Mouse (Mus musculus) macrophage (primary cell): Measurements from ENCODE around the gene Dcaf8. TPM values are rescaled to one million over a fixed set of nuclear protein-coding genes. Genes with fewer than 3 reads are reported as not detected.
"Not testable (repeated sequence)": the region's sequence is repeated elsewhere in the genome, so short reads cannot be mapped to it uniquely, and the experiment has no call there.

ENCODE experiments used
- H3K27ac ChIP-seq: fragments of 350-480 bp; formaldehyde crosslinking; 2 replicates; pipeline ENCODE4 v1.9.0; 2021
- H3K36me3 ChIP-seq: fragments of 350-480 bp; formaldehyde crosslinking; 2 replicates; pipeline ENCODE4 v1.9.0; 2021; ENCODE audit errors: inconsistent target
- H3K4me3 ChIP-seq: fragments of 350-480 bp; formaldehyde crosslinking; 2 replicates; pipeline ENCODE4 v1.9.0; 2021; ENCODE audit errors: inconsistent target
- H3K79me2 ChIP-seq: fragments of 350-480 bp; formaldehyde crosslinking; 2 replicates; pipeline ENCODE4 v1.9.0; 2021; ENCODE audit errors: inconsistent target
- WGBS: methylation state at CpG from one replicate; pipeline ENCODE4 v1.1.7; 2026; ENCODE audit warnings: inconsistent platforms; ENCODE audit not compliant: missing documents; 5-methylcytosine and 5-hydroxymethylcytosine counted together
- polyA plus RNA-seq: library from polyadenylated mRNA; stranded (reverse); fragments of 250-400 nt; gene quantifications from 3 replicates; pipeline ENCODE4 v1.2.4, GENCODE M21; 2018; ENCODE audit warnings: inconsistent platforms

Gene Dcaf8
- polyA plus RNA-seq, 1 experiment from 2014 or later: 68.0 TPM

DNA sequence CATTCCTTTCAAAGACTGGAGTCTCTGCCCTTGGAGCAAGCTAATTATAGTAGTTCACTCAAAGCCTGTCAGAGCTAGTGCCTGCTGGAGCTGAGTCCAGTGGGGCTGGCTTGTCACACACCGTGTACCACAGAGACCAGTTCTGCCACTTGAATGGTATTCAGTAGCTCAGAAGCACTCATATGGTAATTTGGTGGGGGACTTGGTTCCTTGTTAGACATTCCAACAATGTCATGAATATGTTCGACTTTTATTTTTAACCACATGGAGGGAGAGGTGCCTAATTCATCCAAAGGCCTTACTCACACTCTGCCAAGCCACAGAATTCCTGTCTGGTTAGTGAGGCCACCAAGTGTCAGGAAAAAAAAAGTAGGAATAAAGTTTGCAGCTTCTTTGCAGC, 94.5 kb downstream of the Dcaf8 start:
- Histone ChIP-seq H3K4me3 (no peak overlapping the region), H3K36me3 (no peaks in the 10 kb centered on the region), H3K27ac (no peak overlapping the region), H3K79me2 (no peaks in the 10 kb centered on the region)
- WGBS: 89% methylated on average over 2 of the region's 2 CpGs

GRCm38 (mm10) chr1:172243547-172244205, 95.8 kb downstream of the Dcaf8 start:
- Histone ChIP-seq H3K4me3 (no peak overlapping the region), H3K36me3 (no peaks in the 10 kb centered on the region), H3K27ac (no peak overlapping the region), H3K79me2 (no peaks in the 10 kb centered on the region)
- WGBS: 66% methylated on average over 14 of the region's 16 CpGs

GRCm38 (mm10) chr1:172244645-172245044, 96.8 kb downstream of the Dcaf8 start:
- H3K79me2 ChIP-seq, H3K36me3 ChIP-seq, H3K27ac ChIP-seq, H3K4me3 ChIP-seq: not testable (repeated sequence)
- 63% methylated on average over 21 of the region's 23 CpGs for WGBS

Other genes with a start within 250 kb of the Dcaf8 start
- gene Slamf6, start 230.6 kb upstream of the Dcaf8 start, polyA plus RNA-seq: 0.65 to 1.0 TPM (median 0.91 TPM) in 3 replicates
- 0.12 to 0.42 TPM (median 0.30 TPM) in 3 replicates for gene Vangl2, start 119.6 kb upstream of the Dcaf8 start, polyA plus RNA-seq
- not detected in 3 replicates for gene Nhlh1, start 90.5 kb upstream of the Dcaf8 start, polyA plus RNA-seq
- 141 to 187 TPM (median 150 TPM) in 3 replicates for gene Copa, start 65.6 kb upstream of the Dcaf8 start, polyA plus RNA-seq
- 95.2 to 110 TPM (median 102 TPM) in 3 replicates for gene Ncstn, start 65.3 kb upstream of the Dcaf8 start, polyA plus RNA-seq
- 44.5 to 55.5 TPM (median 48.6 TPM) in 3 replicates for gene Pex19, start 21.3 kb upstream of the Dcaf8 start, polyA plus RNA-seq
- 269 to 545 TPM (median 282 TPM) in 3 replicates for gene Pea15a, start 58.7 kb downstream of the Dcaf8 start, polyA plus RNA-seq
- not detected in 3 replicates for gene Casq1, start 71.8 kb downstream of the Dcaf8 start, polyA plus RNA-seq
- gene Atp1a4, start 110.3 kb downstream of the Dcaf8 start, polyA plus RNA-seq: not detected in 3 replicates
- gene Igsf8, start 113.6 kb downstream of the Dcaf8 start, polyA plus RNA-seq: 26.8 to 55.6 TPM (median 36.2 TPM) in 3 replicates
- not detected in 3 replicates for gene Atp1a2, start 150.0 kb downstream of the Dcaf8 start, polyA plus RNA-seq
- gene Kcnj9, start 181.2 kb downstream of the Dcaf8 start, polyA plus RNA-seq: 0.06 to 0.33 TPM in 2 of 3 replicates, not detected in the other
- 0.28 to 1.9 TPM (median 0.66 TPM) in 3 replicates for gene Kcnj10, start 193.1 kb downstream of the Dcaf8 start, polyA plus RNA-seq
- gene Pigm, start 228.5 kb downstream of the Dcaf8 start, polyA plus RNA-seq: 5.6 to 9.2 TPM (median 7.8 TPM) in 3 replicates